Mouse (Mus musculus): Measurements from ENCODE around the gene Olfr1246.
"Not testable (repeated sequence)": the region's sequence is repeated elsewhere in the genome, so short reads cannot be mapped to it uniquely, and the experiment has no call there.

Olfr1246 gene

GRCm38 (mm10) chr2:89593057-89593456 lies at the start of gene Olfr1246:
Gene Olfr1246, minus strand, starts transcription at chr2:89593157.
- no peak for DNase-seq (ENCODE audit: extremely low read depth, low read depth, low spot score)

GRCm38 (mm10) chr2:89634883-89635282 lies 41.9 kb upstream of the Olfr1246 start, which contains the start of gene Olfr1249:
Gene Olfr1249, minus strand, starts transcription at chr2:89634983.
- no peak for DNase-seq (ENCODE audit: extremely low read depth, low read depth, low spot score)

- not testable (repeated sequence) for DNase-seq (ENCODE audit: extremely low read depth, low read depth, low spot score)
Measured at GRCm38 (mm10) chr2:89618145-89618544, 25.2 kb upstream of the Olfr1246 start, which contains the start of gene Olfr1248. Gene Olfr1248, minus strand, starts transcription at chr2:89618245.

- DNase-seq (ENCODE audit: extremely low read depth, low read depth, low spot score), result no peak
Measured at GRCm38 (mm10) chr2:89614030-89614429, 21.1 kb upstream of the Olfr1246 start, which contains the start of gene Olfr1247. Gene Olfr1247, minus strand, starts transcription at chr2:89614130.

- DNase-seq (ENCODE audit: extremely low read depth, low read depth, low spot score), result no peak
Measured at GRCm38 (mm10) chr2:89578347-89578746, 14.6 kb downstream of the Olfr1246 start, which contains the start of gene Olfr1245. Gene Olfr1245, minus strand, starts transcription at chr2:89578447.

GRCm38 (mm10) chr2:89562706-89563105 lies 30.3 kb downstream of the Olfr1246 start:
- not testable (repeated sequence) for DNase-seq (ENCODE audit: extremely low read depth, low read depth, low spot score)

- no peak for DNase-seq (ENCODE audit: extremely low read depth, low read depth, low spot score)
Measured at GRCm38 (mm10) chr2:89544516-89544915, 48.4 kb downstream of the Olfr1246 start.

- no peak for DNase-seq (ENCODE audit: extremely low read depth, low read depth, low spot score)
Measured at GRCm38 (mm10) chr2:89539923-89540322, 53.0 kb downstream of the Olfr1246 start.
